Mouse (Mus musculus) large intestine, adult 2 months (tissue): ENCODE data around the gene Fam208a. TPM values are rescaled to one million over a fixed set of nuclear protein-coding genes. Genes with fewer than 3 reads are reported as not detected.

Experiments
- polyA plus RNA-seq: library from polyadenylated mRNA; depleted of rRNA; stranded (reverse); fragments of >200 nt; gene quantifications from 2 replicates; pipeline ENCODE4 v1.2.3, GENCODE M21; 2012; rRNA removed

The Fam208a gene
- polyA plus RNA-seq, 1 experiment = 4.8 TPM

Other genes with a start within 250 kb of the Fam208a start
- gene Ccdc66, start 79.6 kb downstream of the Fam208a start, polyA plus RNA-seq = 0.72 and 1.2 TPM in 2 replicates
- gene Erc2, start 193.6 kb downstream of the Fam208a start, polyA plus RNA-seq = 2.2 and 2.3 TPM in 2 replicates